Mouse (Mus musculus) liver, embryonic 14.5 days (tissue): ENCODE results near the gene Tmem151b.

Experiments
- CTCF ChIP-seq: IDR thresholded peaks from 2 replicates; pipeline ENCODE4 v1.5.1; 2016; ENCODE audit warnings: antibody characterized with exemption, low read depth, control low read depth
- EP300 ChIP-seq: IDR thresholded peaks from 2 replicates; pipeline ENCODE4 v1.6.1; 2016; ENCODE audit warnings: antibody characterized with exemption, low read depth

DNA sequence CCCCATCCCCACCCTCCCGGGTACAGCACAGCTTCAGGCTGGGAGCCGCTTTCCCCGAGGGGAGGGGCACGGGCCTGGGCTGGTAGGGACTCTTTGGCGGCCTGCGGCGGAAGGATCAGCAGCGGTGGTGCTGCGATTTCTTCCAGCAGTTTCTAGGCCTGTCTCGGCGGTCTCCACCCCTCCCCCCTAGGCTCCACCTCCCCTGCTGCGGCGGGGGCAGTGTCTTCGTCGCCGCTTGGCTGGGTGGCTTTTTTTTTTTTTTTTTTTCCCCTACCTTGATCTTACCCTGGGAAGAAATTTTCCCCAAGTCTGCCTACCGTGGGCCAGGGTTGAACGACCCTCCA lies 24.3 kb upstream of the Tmem151b start:
- TF ChIP-seq CTCF (0 out of 2 replicates have a peak, but pooled peaks have one; percentile 22), EP300 (no peak; the same call in 1 of the 2 replicates)
